Mouse (Mus musculus): ENCODE measurements around the gene Gtf2a1.

GRCm38 (mm10) chr12:91606651-91607050 is 16.4 kb upstream of the Gtf2a1 start:
- TF ChIP-seq GATA1 (IDR thresholded peaks at IDR 0.05; ENCODE audit: borderline replicate concordance, low read length) (no peak), FLI1 (IDR thresholded peaks at IDR 0.05; ENCODE audit: low read length) (no peak)

Data from megakaryocyte, embryonic 14.5 days (primary cell).